Mouse (Mus musculus) forebrain, postnatal 0 days (tissue): Measurements from ENCODE around the gene 4930522H14Rik. TPM values are rescaled to one million over a fixed set of nuclear protein-coding genes. Genes with fewer than 3 reads are reported as not detected.

Experiments used
- ATAC-seq: fragments of 200-750 bp; cut with Nextera tagmentation; 2 replicates; pipeline ENCODE4 v1.8.0; 2017; ENCODE audit warnings: mild to moderate bottlenecking, moderate library complexity
- DNase-seq: peaks from one replicate; pipeline ENCODE4 v3.0.0-alpha.2; 2015
- H3K27ac ChIP-seq: fragments of 300-500 bp; sonication (generic); 2 replicates; pipeline ENCODE4 v1.5.1; 2014; ENCODE audit warnings: low read depth, mild to moderate bottlenecking, antibody characterized with exemption, low read length, moderate library complexity, mixed read lengths
- H3K27me3 ChIP-seq: fragments of 300-500 bp; sonication (generic); 2 replicates; pipeline ENCODE4 v1.6.1; 2014; ENCODE audit warnings: mild to moderate bottlenecking, low read length, mixed read lengths; ENCODE audit not compliant: insufficient read depth
- H3K36me3 ChIP-seq: fragments of 300-500 bp; sonication (generic); 2 replicates; pipeline ENCODE4 v1.6.1; 2014; ENCODE audit warnings: mild to moderate bottlenecking, moderate library complexity; ENCODE audit not compliant: insufficient read depth
- H3K4me1 ChIP-seq: fragments of 300-500 bp; sonication (generic); 2 replicates; pipeline ENCODE4 v1.6.1; 2014; ENCODE audit warnings: antibody characterized with exemption; ENCODE audit not compliant: insufficient read depth
- H3K4me2 ChIP-seq: fragments of 300-500 bp; sonication (generic); 2 replicates; pipeline ENCODE4 v1.6.1; 2014; ENCODE audit warnings: low read depth, mild to moderate bottlenecking, moderate library complexity
- H3K4me3 ChIP-seq: fragments of 300-500 bp; sonication (generic); 2 replicates; pipeline ENCODE4 v1.5.1; 2014; ENCODE audit warnings: low read depth, low read length, mixed read lengths
- H3K9ac ChIP-seq: fragments of 300-500 bp; sonication (generic); 2 replicates; pipeline ENCODE4 v1.6.1; 2014; ENCODE audit warnings: mild to moderate bottlenecking
- H3K9me3 ChIP-seq: fragments of 300-500 bp; sonication (generic); 2 replicates; pipeline ENCODE4 v1.6.1; 2016; ENCODE audit warnings: low read length
- CTCF ChIP-seq: sonication (generic); IDR thresholded peaks from 2 replicates; pipeline ENCODE4 v1.5.1; 2016; ENCODE audit warnings: antibody characterized with exemption, control low read depth, low read depth
- WGBS: fragments of 180-500 bp; shearing (Covaris S2); extraction: QIAGEN DNeasy Blood & Tissue Kit; methylation state at CpG from one replicate; pipeline ENCODE4 v1.1.7; 2014; 5-methylcytosine and 5-hydroxymethylcytosine counted together
- polyA plus RNA-seq: library from polyadenylated mRNA; unstranded; fragments of >200 nt; fragmentation: Nextera tagmentation; extraction: Ambion mirVana; gene quantifications from 2 replicates; pipeline ENCODE4 v1.2.1, GENCODE M21; 2015
- total RNA-seq: library from RNA; depleted of rRNA; stranded (reverse); fragments of >200 nt; gene quantifications from 2 replicates; pipeline ENCODE4 v1.2.3, GENCODE M21; 2014; rRNA removed

The 4930522H14Rik gene
- total RNA-seq: 0.29 TPM in 1 of 2 replicates, not detected in the other
- not detected in 2 replicates for polyA plus RNA-seq

DNA sequence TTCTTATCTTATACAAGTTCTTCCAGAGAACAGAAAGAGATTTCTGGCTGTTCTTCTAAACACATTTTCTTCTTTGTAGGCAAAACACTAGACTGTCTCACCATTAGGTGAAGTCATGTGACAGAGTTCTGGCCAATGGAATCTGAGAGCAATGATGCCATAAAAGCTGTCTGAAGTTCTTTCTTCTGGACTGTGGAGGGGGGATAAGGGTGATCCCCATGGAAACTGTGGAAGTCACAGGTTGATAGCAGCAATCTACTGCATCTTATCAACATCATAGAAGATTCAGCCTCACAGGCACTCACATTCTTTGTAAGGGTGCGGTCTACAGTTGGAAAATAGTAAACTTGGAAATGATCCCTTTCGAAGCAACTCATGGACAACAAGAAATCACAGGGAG, at the start of gene 4930522H14Rik:
Gene 4930522H14Rik (minus strand): TSS at position 187 of the 400 bp plus-strand sequence.
- no peak for TF ChIP-seq CTCF
- Histone ChIP-seq H3K27me3 (no peaks in the 10 kb centered on the region), H3K27ac (no peak within 1 kb of the TSS), H3K4me1 (no peaks in the 10 kb centered on the region), H3K36me3 (no peaks in the 10 kb centered on the region), H3K4me3 (no peak within 1 kb of the TSS), H3K9ac (no peak within 1 kb of the TSS), H3K4me2 (peak within 1 kb of the TSS; percentile 2; the same call in 1 of the 2 replicates), H3K9me3 (no peaks in the 10 kb centered on the region)
- no peak for DNase-seq
- 98% methylated on average over 2 of the region's 2 CpGs for WGBS
- ATAC-seq: no peak

DNA sequence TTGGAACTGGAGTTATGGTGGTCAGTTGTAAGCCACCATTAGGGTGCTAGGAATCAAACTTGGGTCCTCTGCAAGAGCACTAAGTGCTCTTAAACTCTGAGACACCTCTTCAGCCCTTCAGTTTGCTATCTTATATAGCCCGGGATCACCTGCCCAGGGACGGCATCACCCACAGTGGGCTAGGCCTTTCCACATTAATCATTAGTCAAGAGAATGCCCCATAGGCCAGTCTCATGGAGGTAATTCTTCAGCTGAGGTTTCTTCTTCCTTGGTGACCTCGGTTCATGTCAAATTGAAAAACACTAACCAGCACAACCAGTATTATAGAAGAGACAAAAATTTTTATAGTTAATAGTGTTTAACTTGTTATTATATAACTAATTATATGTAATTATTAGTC, 47.3 kb upstream of the 4930522H14Rik start:
- no peaks in the 10 kb centered on the region for H3K9me3 ChIP-seq
- no peak overlapping the region for H3K4me3 ChIP-seq
- no peak overlapping the region for H3K4me2 ChIP-seq
- no peaks in the 10 kb centered on the region for H3K36me3 ChIP-seq
- H3K4me1 ChIP-seq: no peaks in the 10 kb centered on the region
- WGBS: 90% methylated on average over 3 of the region's 3 CpGs
- ATAC-seq (no peak), DNase-seq (no peak)
- H3K9ac ChIP-seq: no peak overlapping the region
- no peak for TF ChIP-seq CTCF
- H3K27me3 ChIP-seq: no peaks in the 10 kb centered on the region
- H3K27ac ChIP-seq: no peak overlapping the region

DNA sequence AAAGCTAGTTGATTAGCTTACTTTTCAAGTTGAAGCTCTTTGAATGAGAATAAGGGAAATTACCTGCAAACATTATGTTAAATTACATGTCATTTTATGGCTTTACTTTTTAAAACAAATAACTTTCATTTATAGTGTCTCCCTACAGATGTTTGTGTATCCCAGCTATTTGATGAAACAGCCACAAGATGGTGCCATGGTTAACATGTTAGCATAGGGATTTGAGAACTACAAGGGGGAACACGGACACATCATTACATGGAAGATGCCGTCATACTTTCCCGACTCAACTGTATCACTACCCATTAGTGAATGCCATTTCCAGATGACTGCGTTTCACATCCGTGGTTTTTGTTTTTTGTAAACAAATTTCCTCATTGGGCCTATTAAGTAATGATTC, 45.8 kb upstream of the 4930522H14Rik start:
- 70% methylated on average over 5 of the region's 5 CpGs for WGBS
- Histone ChIP-seq H3K9ac (no peak overlapping the region), H3K4me2 (no peak overlapping the region), H3K27ac (no peak overlapping the region), H3K27me3 (no peaks in the 10 kb centered on the region), H3K36me3 (no peaks in the 10 kb centered on the region), H3K4me1 (no peaks in the 10 kb centered on the region), H3K4me3 (no peak overlapping the region), H3K9me3 (no peaks in the 10 kb centered on the region)
- peak; percentile 59 for TF ChIP-seq CTCF
- DNase-seq (peak; percentile 33), ATAC-seq (no peak)

DNA sequence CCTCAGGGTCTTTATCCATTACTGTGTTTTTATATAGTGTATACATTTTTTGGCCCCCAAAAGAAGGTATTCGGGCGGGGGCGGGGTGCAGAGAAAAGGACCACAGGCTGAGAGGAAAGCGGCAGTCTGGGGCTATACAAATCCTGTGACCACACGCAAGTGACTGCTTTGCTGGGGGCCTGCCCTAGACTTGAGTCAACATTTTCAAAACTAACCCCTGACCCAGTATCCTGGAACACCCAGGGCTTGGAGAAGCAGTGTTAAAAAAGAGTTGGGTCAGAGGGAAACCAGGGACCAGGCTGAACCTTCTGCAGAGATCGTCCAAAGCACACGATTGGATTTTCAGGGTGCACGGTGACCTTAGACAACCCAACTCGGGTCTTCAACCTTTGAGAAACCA, 43.7 kb upstream of the 4930522H14Rik start:
- DNase-seq (no peak), ATAC-seq (no peak)
- WGBS: 86% methylated on average over 9 of the region's 9 CpGs
- no peak overlapping the region for H3K9ac ChIP-seq
- H3K4me2 ChIP-seq: no peak overlapping the region
- no peaks in the 10 kb centered on the region for H3K27me3 ChIP-seq
- TF ChIP-seq CTCF: no peak
- no peak overlapping the region for H3K4me3 ChIP-seq
- no peak overlapping the region for H3K27ac ChIP-seq
- no peaks in the 10 kb centered on the region for H3K4me1 ChIP-seq
- H3K9me3 ChIP-seq: no peaks in the 10 kb centered on the region
- H3K36me3 ChIP-seq: no peaks in the 10 kb centered on the region

DNA sequence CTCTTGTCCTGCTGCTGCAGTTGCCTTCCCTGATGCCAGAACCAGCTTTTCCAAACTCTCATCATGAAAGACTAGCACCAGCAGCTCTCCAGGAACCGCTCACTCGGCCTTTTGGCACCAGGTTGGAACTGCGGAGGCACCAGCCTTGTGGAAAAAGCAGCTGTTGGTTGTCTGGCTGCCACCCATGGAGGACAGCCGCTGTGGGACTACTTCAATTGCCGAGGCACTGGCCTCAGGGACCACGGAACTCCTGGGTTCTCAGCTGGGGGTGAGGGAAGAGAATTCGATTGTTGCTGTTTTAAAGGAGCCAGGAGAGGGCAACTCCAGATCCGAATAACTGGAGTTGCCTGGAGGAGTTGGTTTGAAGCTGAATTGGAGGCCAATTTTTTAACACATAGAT, 43.2 kb upstream of the 4930522H14Rik start:
- Histone ChIP-seq H3K36me3 (no peaks in the 10 kb centered on the region), H3K27ac (no peak overlapping the region), H3K27me3 (no peaks in the 10 kb centered on the region), H3K4me3 (no peak overlapping the region), H3K4me2 (no peak overlapping the region), H3K9ac (no peak overlapping the region), H3K9me3 (no peaks in the 10 kb centered on the region), H3K4me1 (no peaks in the 10 kb centered on the region)
- TF ChIP-seq CTCF: no peak
- DNase-seq (no peak), ATAC-seq (no peak)
- WGBS: 51% methylated on average over 8 of the region's 8 CpGs

DNA sequence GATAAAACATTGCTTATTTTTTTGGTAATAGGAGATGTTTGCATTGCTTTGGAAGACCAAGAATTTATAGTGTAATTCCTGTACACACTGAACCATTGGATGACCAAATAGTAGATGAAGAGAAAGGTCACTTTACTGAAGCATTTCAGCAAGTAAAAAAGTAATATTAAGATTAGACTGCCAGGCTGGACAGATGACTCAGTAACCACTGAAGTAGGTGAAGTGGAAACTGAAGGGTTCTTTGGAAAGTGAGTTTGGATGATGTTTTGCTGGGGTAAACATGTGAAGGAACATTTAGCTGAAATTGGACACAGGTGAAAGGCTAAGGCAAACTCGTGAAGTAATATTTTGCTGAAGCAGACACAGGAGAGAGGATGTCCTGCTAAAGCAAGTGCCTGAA, 41.5 kb upstream of the 4930522H14Rik start:
- TF ChIP-seq CTCF: no peak
- Histone ChIP-seq H3K4me2 (no peak overlapping the region), H3K9me3 (no peaks in the 10 kb centered on the region), H3K27me3 (no peaks in the 10 kb centered on the region), H3K4me1 (no peaks in the 10 kb centered on the region), H3K36me3 (no peaks in the 10 kb centered on the region), H3K4me3 (no peak overlapping the region), H3K27ac (no peak overlapping the region), H3K9ac (no peak overlapping the region)
- ATAC-seq (no peak), DNase-seq (no peak)
- 91% methylated on average over 1 of the region's 1 CpGs for WGBS

DNA sequence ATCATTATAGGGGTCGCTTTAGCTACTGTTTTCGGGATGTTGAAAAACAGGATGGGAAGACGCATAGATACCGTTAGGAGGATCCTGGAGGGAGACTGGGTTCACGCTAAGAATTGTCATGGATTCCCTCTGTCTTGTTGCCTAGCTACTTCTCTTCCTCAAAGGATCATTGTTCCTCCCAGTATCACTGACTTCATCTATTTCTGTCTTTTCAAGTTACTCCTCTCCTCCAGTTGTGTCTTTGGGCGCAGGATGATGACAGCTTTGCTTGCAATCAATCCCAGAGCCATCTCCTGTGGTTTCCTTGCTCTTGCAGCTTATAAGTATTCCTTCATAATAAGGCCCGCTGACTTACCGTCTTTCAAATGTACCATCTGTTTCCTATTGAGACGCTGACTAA, 38.3 kb upstream of the 4930522H14Rik start:
- Histone ChIP-seq H3K4me1 (no peaks in the 10 kb centered on the region), H3K27ac (no peak overlapping the region), H3K9me3 (no peaks in the 10 kb centered on the region), H3K9ac (no peak overlapping the region), H3K4me2 (0 out of 2 replicates have a peak overlapping the region, but pooled peaks have one; percentile 10), H3K4me3 (no peak overlapping the region), H3K27me3 (no peaks in the 10 kb centered on the region), H3K36me3 (no peaks in the 10 kb centered on the region)
- ATAC-seq (peak; percentile 82), DNase-seq (peak; percentile 17)
- WGBS: 72% methylated on average over 9 of the region's 9 CpGs
- no peak for TF ChIP-seq CTCF
